Mouse (Mus musculus): ENCODE results near the gene Rab12. TPM values are rescaled to one million over a fixed set of nuclear protein-coding genes. Genes with fewer than 3 reads are reported as not detected.
"Not testable (repeated sequence)": the region's sequence is repeated elsewhere in the genome, so short reads cannot be mapped to it uniquely, and the experiment has no call there.

The Rab12 gene
- polyA plus RNA-seq, 1 experiment from 2014 or later = 39.0 TPM

GRCm38 (mm10) chr17:66523396-66523795, 3.9 kb upstream of the Rab12 start:
- H3K4me1 ChIP-seq (ENCODE audit: control insufficient read depth, insufficient read depth, low read length) = peaks cover 5% of the 10 kb centered on the region
- H3K9me3 ChIP-seq (replicated peaks; ENCODE audit: control insufficient read depth, low read length) = 0 out of 2 replicates have a peak, but pooled peaks cover 2% of the 10 kb centered on the region
- H3K9ac ChIP-seq (ENCODE audit: low read length) = no peak overlapping the region
- ATAC-seq (replicated peaks; ENCODE audit: extremely low read depth, insufficient read depth, low FRiP score) = no peak
- no peak overlapping the region for H3K4me2 ChIP-seq (ENCODE audit: low read depth, low read length)
- no peaks in the 10 kb centered on the region for H3K27me3 ChIP-seq (ENCODE audit: control insufficient read depth, insufficient read depth, low read length)
- no peak overlapping the region for H3K4me3 ChIP-seq (ENCODE audit: low read length)
- H3K27ac ChIP-seq (ENCODE audit: low read length) = no peak overlapping the region
- no peaks in the 10 kb centered on the region for H3K36me3 ChIP-seq (ENCODE audit: control insufficient read depth, insufficient read depth)
- 59% methylated on average over 5 of the region's 5 CpGs for WGBS

GRCm38 (mm10) chr17:66522631-66523030, 3.1 kb upstream of the Rab12 start:
- not testable (repeated sequence) for H3K27me3 ChIP-seq (ENCODE audit: control insufficient read depth, insufficient read depth, low read length); H3K36me3 ChIP-seq (ENCODE audit: control insufficient read depth, insufficient read depth); H3K27ac ChIP-seq (ENCODE audit: low read length); H3K4me3 ChIP-seq (ENCODE audit: low read length); H3K9ac ChIP-seq (ENCODE audit: low read length); H3K4me1 ChIP-seq (ENCODE audit: control insufficient read depth, insufficient read depth, low read length); H3K4me2 ChIP-seq (ENCODE audit: low read depth, low read length); H3K9me3 ChIP-seq (replicated peaks; ENCODE audit: control insufficient read depth, low read length); ATAC-seq (replicated peaks; ENCODE audit: extremely low read depth, insufficient read depth, low FRiP score)
- 79% methylated on average over 1 of the region's 1 CpGs for WGBS

DNA sequence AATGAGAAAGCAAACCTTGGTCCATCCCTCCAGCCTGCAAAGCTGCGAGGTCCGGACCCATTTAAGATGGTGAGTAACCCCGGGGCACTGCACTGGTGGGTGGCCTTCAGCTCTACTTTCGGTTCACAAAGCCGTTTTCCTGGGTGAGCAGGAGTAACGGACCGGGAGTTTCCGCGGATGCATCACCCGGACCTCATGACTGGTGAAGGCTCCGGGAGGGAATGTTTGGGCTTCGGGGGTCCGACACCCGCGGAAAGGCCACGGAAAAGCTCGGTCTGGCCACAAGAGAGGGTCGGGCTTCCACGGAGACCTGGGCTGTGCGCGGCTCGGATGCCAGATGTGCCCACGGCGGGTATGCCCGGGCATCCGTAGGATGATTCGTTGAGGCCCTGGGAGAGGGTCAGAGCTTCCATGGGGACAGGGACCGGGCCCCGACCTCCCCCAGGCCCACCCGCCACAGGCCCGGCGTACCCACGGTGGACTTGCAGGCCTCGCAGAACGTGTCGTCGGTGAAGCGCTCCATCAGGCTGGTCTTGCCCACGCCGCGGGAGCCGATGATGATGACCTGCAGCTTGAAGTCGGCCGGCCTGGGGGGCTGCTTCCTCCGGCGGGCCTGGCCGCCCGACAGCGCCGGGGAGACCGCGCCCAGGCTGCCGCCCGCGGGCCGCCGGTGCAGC, 514 bp downstream of the Rab12 start:
- under 1% methylated on average over 57 of the region's 57 CpGs for WGBS
- Histone ChIP-seq H3K36me3 (ENCODE audit: control insufficient read depth, insufficient read depth) (no peaks in the 10 kb centered on the region), H3K9ac (ENCODE audit: low read length) (peak overlapping the region; percentile 99), H3K4me3 (ENCODE audit: low read length) (peak overlapping the region; percentile 98), H3K9me3 (replicated peaks; ENCODE audit: control insufficient read depth, low read length) (0 out of 2 replicates have a peak, but pooled peaks cover 2% of the 10 kb centered on the region), H3K4me2 (ENCODE audit: low read depth, low read length) (peak overlapping the region; percentile 84), H3K27me3 (ENCODE audit: control insufficient read depth, insufficient read depth, low read length) (no peaks in the 10 kb centered on the region), H3K4me1 (ENCODE audit: control insufficient read depth, insufficient read depth, low read length) (peaks cover 11% of the 10 kb centered on the region), H3K27ac (ENCODE audit: low read length) (no peak overlapping the region; the same call in none of the 2 replicates)
- peak; percentile 47; the same call in 1 of the 2 replicates for ATAC-seq (replicated peaks; ENCODE audit: extremely low read depth, insufficient read depth, low FRiP score)

GRCm38 (mm10) chr17:66516953-66517352, 2.6 kb downstream of the Rab12 start:
- no peak for ATAC-seq (replicated peaks; ENCODE audit: extremely low read depth, insufficient read depth, low FRiP score)
- Histone ChIP-seq H3K4me1 (ENCODE audit: control insufficient read depth, insufficient read depth, low read length) (peaks cover 14% of the 10 kb centered on the region), H3K4me3 (ENCODE audit: low read length) (no peak overlapping the region), H3K27me3 (ENCODE audit: control insufficient read depth, insufficient read depth, low read length) (no peaks in the 10 kb centered on the region), H3K36me3 (ENCODE audit: control insufficient read depth, insufficient read depth) (peaks cover 7% of the 10 kb centered on the region; the same call in 1 of the 2 replicates), H3K4me2 (ENCODE audit: low read depth, low read length) (no peak overlapping the region), H3K9ac (ENCODE audit: low read length) (no peak overlapping the region), H3K27ac (ENCODE audit: low read length) (no peak overlapping the region), H3K9me3 (replicated peaks; ENCODE audit: control insufficient read depth, low read length) (no peaks in the 10 kb centered on the region)
- WGBS = 88% methylated on average over 4 of the region's 4 CpGs

DNA sequence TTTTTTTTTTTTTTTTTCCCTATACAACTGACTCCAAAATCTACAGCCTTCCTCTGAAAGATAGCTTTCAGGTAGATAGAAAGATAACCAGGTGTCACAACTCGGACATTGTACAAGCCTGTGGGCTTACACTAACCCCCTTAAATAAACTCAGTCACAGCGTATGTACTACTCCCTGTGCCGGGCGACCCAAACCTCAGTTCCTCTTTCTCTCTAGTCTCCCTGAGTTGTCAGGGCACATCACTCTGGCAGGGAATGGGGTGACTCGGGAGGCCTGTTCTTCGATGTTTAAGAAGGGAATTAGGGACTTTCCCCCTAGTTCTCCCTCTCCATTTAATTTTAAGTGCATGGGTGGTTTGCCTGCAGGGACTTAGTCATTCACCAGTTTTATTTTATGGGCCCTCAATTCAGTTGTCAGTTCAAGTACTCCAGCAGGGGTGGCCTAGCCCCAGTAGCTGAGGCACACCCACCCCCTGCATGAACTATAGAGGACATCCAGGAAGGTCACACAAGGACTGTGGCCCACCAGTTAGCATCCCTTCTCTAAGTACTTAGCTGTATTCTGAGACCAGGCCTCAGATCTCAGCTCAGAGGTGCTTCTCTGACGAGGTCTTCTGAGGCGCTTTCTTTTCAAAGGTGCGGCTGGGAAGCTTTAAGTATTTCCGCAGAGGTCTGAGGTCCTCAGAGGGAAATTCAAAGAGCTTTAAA, 5.1 kb downstream of the Rab12 start:
- 88% methylated on average over 10 of the region's 10 CpGs for WGBS
- H3K4me3 ChIP-seq (ENCODE audit: low read length) = no peak overlapping the region
- H3K4me1 ChIP-seq (ENCODE audit: control insufficient read depth, insufficient read depth, low read length) = peaks cover 25% of the 10 kb centered on the region

GRCm38 (mm10) chr17:66512202-66512956, 7.2 kb downstream of the Rab12 start:
- WGBS = 72% methylated on average over 15 of the region's 15 CpGs
- Histone ChIP-seq H3K9ac (ENCODE audit: low read length) (no peak overlapping the region), H3K9me3 (replicated peaks; ENCODE audit: control insufficient read depth, low read length) (no peaks in the 10 kb centered on the region), H3K27ac (ENCODE audit: low read length) (no peak overlapping the region), H3K4me3 (ENCODE audit: low read length) (no peak overlapping the region), H3K4me2 (ENCODE audit: low read depth, low read length) (no peak overlapping the region), H3K36me3 (ENCODE audit: control insufficient read depth, insufficient read depth) (peaks cover 7% of the 10 kb centered on the region; the same call in 1 of the 2 replicates), H3K27me3 (ENCODE audit: control insufficient read depth, insufficient read depth, low read length) (no peaks in the 10 kb centered on the region), H3K4me1 (ENCODE audit: control insufficient read depth, insufficient read depth, low read length) (peaks cover 18% of the 10 kb centered on the region)
- no peak for ATAC-seq (replicated peaks; ENCODE audit: extremely low read depth, insufficient read depth, low FRiP score)

More for the DNA sequence above, 5.1 kb downstream of the Rab12 start:
- ATAC-seq (replicated peaks; ENCODE audit: extremely low read depth, insufficient read depth, low FRiP score) = no peak
- peaks cover 7% of the 10 kb centered on the region; the same call in 1 of the 2 replicates for H3K36me3 ChIP-seq (ENCODE audit: control insufficient read depth, insufficient read depth)
- no peaks in the 10 kb centered on the region for H3K27me3 ChIP-seq (ENCODE audit: control insufficient read depth, insufficient read depth, low read length)
- no peak overlapping the region for H3K27ac ChIP-seq (ENCODE audit: low read length)
- no peaks in the 10 kb centered on the region for H3K9me3 ChIP-seq (replicated peaks; ENCODE audit: control insufficient read depth, low read length)
- H3K4me2 ChIP-seq (ENCODE audit: low read depth, low read length) = no peak overlapping the region
- H3K9ac ChIP-seq (ENCODE audit: low read length) = no peak overlapping the region

DNA sequence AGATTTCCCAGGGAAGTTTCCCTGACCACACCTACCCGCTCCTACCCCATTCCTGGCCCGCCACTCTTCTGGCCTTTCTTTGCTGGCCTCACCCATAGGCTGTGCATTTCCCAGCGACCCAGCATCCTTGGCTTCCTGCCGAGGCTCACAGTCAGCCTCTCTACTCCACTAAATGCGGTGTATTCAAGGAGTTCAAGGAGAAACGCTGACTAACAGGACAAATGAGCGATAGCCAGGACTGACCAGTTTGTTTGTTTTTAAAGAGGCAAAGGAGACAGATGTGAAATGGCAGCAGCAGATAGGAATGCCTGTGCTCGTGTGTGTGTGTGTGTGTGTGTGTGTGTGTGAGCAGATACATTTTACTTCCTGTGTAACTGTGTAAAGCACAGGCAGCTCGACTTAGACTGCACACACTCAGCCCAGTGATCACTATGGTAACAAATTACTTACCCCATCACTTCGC, 9.3 kb downstream of the Rab12 start:
- peaks cover 16% of the 10 kb centered on the region for H3K4me1 ChIP-seq (ENCODE audit: control insufficient read depth, insufficient read depth, low read length)
- peaks cover 10% of the 10 kb centered on the region for H3K36me3 ChIP-seq (ENCODE audit: control insufficient read depth, insufficient read depth)
- no peak overlapping the region for H3K4me3 ChIP-seq (ENCODE audit: low read length)
- no peaks in the 10 kb centered on the region for H3K9me3 ChIP-seq (replicated peaks; ENCODE audit: control insufficient read depth, low read length)
- peak overlapping the region; percentile 66 for H3K27ac ChIP-seq (ENCODE audit: low read length)
- ATAC-seq (replicated peaks; ENCODE audit: extremely low read depth, insufficient read depth, low FRiP score) = peak; percentile 83
- H3K9ac ChIP-seq (ENCODE audit: low read length) = no peak overlapping the region
- H3K4me2 ChIP-seq (ENCODE audit: low read depth, low read length) = 0 out of 2 replicates have a peak overlapping the region, but pooled peaks have one; percentile 17
- no peaks in the 10 kb centered on the region for H3K27me3 ChIP-seq (ENCODE audit: control insufficient read depth, insufficient read depth, low read length)
- 16% methylated on average over 10 of the region's 10 CpGs for whole genome bisulfite sequencing

- Histone ChIP-seq H3K36me3 (ENCODE audit: control insufficient read depth, insufficient read depth) (peaks cover 11% of the 10 kb centered on the region), H3K27me3 (ENCODE audit: control insufficient read depth, insufficient read depth, low read length) (no peaks in the 10 kb centered on the region), H3K4me3 (ENCODE audit: low read length) (no peak overlapping the region), H3K4me1 (ENCODE audit: control insufficient read depth, insufficient read depth, low read length) (peaks cover 27% of the 10 kb centered on the region), H3K9ac (ENCODE audit: low read length) (no peak overlapping the region), H3K27ac (ENCODE audit: low read length) (no peak overlapping the region), H3K4me2 (ENCODE audit: low read depth, low read length) (no peak overlapping the region), H3K9me3 (replicated peaks; ENCODE audit: control insufficient read depth, low read length) (no peaks in the 10 kb centered on the region)
- WGBS = 84% methylated on average over 9 of the region's 9 CpGs
- ATAC-seq (replicated peaks; ENCODE audit: extremely low read depth, insufficient read depth, low FRiP score) = no peak
Observed at GRCm38 (mm10) chr17:66507049-66507954, 12.2 kb downstream of the Rab12 start.
